8 mouse cellular contexts compared by ENCODE assay signal in the genomic region with DNA sequence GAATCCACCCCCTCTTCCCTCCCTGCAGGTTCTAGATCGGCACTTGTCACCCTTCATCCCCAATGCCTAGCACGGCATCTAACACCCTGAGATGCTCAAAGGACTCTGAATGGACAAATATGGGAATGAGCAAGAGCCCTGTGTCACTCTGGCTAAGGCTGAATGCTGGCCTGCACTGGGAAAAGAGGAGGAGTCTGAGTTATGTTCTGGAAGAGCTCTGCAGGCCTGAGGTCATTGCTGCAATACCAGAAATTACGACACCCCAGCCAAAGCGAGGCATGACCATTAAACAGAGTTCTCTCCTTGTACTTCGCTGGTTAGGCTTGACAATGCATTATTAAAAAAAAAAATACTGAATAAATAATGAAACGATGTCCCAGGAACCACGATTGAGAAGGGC.
A peak's percentile ranks its signal among the peaks of the same experiment; 100 is the strongest.
DNase-seq lines count a peak whose midpoint lies in the region; ATAC-seq and TF ChIP-seq lines count a peak whose summit lies in the region.

No protein-coding gene starts in this region.

- H3K27ac ChIP-seq in kidney, embryonic 14.5 days (ENCODE audit: low read depth, low read length): peak overlapping the region; percentile 37; the same call in 1 of the 2 replicates
- no peak overlapping the region for H3K27ac ChIP-seq in liver, embryonic 15.5 days (replicated peaks)
- peak overlapping the region; percentile 71; the same call in 1 of the 2 replicates for H3K27ac ChIP-seq in stomach, embryonic 15.5 days
- no peak overlapping the region for H3K27ac ChIP-seq in left cerebral cortex, adult 2 months

- no peaks in the 10 kb centered on the region for H3K36me3 ChIP-seq in kidney, embryonic 14.5 days (ENCODE audit: control insufficient read depth, insufficient read depth, low read length)
- no peaks in the 10 kb centered on the region for H3K36me3 ChIP-seq in liver, embryonic 15.5 days (replicated peaks)
- no peaks in the 10 kb centered on the region for H3K36me3 ChIP-seq in stomach, embryonic 15.5 days

- no peak overlapping the region for H3K9ac ChIP-seq in kidney, embryonic 14.5 days (ENCODE audit: low read depth, low read length)
- H3K9ac ChIP-seq in liver, embryonic 15.5 days: no peak overlapping the region
- no peak overlapping the region for H3K9ac ChIP-seq in stomach, embryonic 15.5 days

- no peaks in the 10 kb centered on the region for H3K27me3 ChIP-seq in kidney, embryonic 14.5 days (ENCODE audit: control insufficient read depth, insufficient read depth, low read length)
- no peaks in the 10 kb centered on the region for H3K27me3 ChIP-seq in liver, embryonic 15.5 days
- no peaks in the 10 kb centered on the region for H3K27me3 ChIP-seq in stomach, embryonic 15.5 days (replicated peaks)

- H3K4me3 ChIP-seq in kidney, embryonic 14.5 days (ENCODE audit: low read length): no peak overlapping the region
- H3K4me3 ChIP-seq in liver, embryonic 15.5 days (replicated peaks): no peak overlapping the region
- H3K4me3 ChIP-seq in stomach, embryonic 15.5 days (replicated peaks): no peak overlapping the region
- no peak overlapping the region for H3K4me3 ChIP-seq in left cerebral cortex, adult 2 months

- WGBS in kidney, embryonic 14.5 days: 63% methylated on average over 7 of the region's 7 CpGs
- WGBS in liver, embryonic 15.5 days (ENCODE audit: insufficient replicate concordance): 55% methylated on average over 7 of the region's 7 CpGs
- WGBS in stomach, embryonic 15.5 days: 63% methylated on average over 7 of the region's 7 CpGs

- peaks cover 12% of the 10 kb centered on the region; the same call in 1 of the 2 replicates for H3K4me1 ChIP-seq in kidney, embryonic 14.5 days (ENCODE audit: control insufficient read depth, insufficient read depth, low read length)
- peaks cover 10% of the 10 kb centered on the region for H3K4me1 ChIP-seq in liver, embryonic 15.5 days (replicated peaks)
- peaks cover 5% of the 10 kb centered on the region for H3K4me1 ChIP-seq in stomach, embryonic 15.5 days

- intact Hi-C loops in left cerebral cortex, adult 2 months (cut with DNase I): no loop called here

- DNase-seq in kidney, adult 11 months: no peak
- peak; percentile 50 for DNase-seq in heart, adult 8-10 months (ENCODE audit: low spot score)
- DNase-seq in spleen, postnatal 4 days (ENCODE audit: low spot score in 2 of 2): no peak
- no peak for DNase-seq in left cerebral cortex, adult 2 months (ENCODE audit: extremely low spot score in 1 of 2, low spot score in 2 of 2)
- no peak for DNase-seq in layer of hippocampus, postnatal 14 days (ENCODE audit: low spot score in 2 of 2)

- no peak for ATAC-seq in kidney, embryonic 14.5 days (ENCODE audit: low FRiP score, low TSS enrichment)
- peak; percentile 47; the same call in 1 of the 2 replicates for ATAC-seq in liver, embryonic 15.5 days (ENCODE audit: insufficient read depth)
- ATAC-seq in stomach, embryonic 15.5 days (ENCODE audit: insufficient read depth, low FRiP score, low read depth): no peak

- no peaks in the 10 kb centered on the region for H3K9me3 ChIP-seq in kidney, embryonic 14.5 days (ENCODE audit: control insufficient read depth, low read length)
- H3K9me3 ChIP-seq in liver, embryonic 15.5 days (replicated peaks): no peaks in the 10 kb centered on the region
- H3K9me3 ChIP-seq in stomach, embryonic 15.5 days: no peaks in the 10 kb centered on the region

- TF ChIP-seq CTCF in left cerebral cortex, adult 2 months (IDR thresholded peaks at IDR 0.05): no peak

- no peak overlapping the region for H3K4me2 ChIP-seq in kidney, embryonic 14.5 days (replicated peaks; ENCODE audit: low read depth, low read length)
- no peak overlapping the region for H3K4me2 ChIP-seq in liver, embryonic 15.5 days
- H3K4me2 ChIP-seq in stomach, embryonic 15.5 days: no peak overlapping the region

Comparison
In these comparisons a context has a peak if more than half of its experiments do, and no peak if none do; other contexts are left out.
1. H3K27ac ChIP-seq: peak in kidney, embryonic 14.5 days (single experiment) and stomach, embryonic 15.5 days (single experiment); none in liver, embryonic 15.5 days (single experiment) and left cerebral cortex, adult 2 months (single experiment).